8 mouse cellular contexts compared by ENCODE assay signal in genomic region chr12:108959639-108960219, GRCm38 (mm10).
DNase-seq lines count a peak whose midpoint lies in the region; ATAC-seq lines count a peak whose summit lies in the region.

No protein-coding gene starts in this region.

- no peak overlapping the region for H3K4me3 ChIP-seq in intestine, embryonic 15.5 days (replicated peaks)

- H3K36me3 ChIP-seq in intestine, embryonic 15.5 days: no peaks in the 10 kb centered on the region

- H3K27ac ChIP-seq in intestine, embryonic 15.5 days: no peak overlapping the region

- peaks cover 3% of the 10 kb centered on the region; the same call in 1 of the 2 replicates for H3K4me1 ChIP-seq in intestine, embryonic 15.5 days (replicated peaks)

- no peak overlapping the region for H3K9ac ChIP-seq in intestine, embryonic 15.5 days

- DNase-seq in cerebellum, postnatal 10 days: peak; percentile 39 to 43
- no peak for DNase-seq in cerebellum, postnatal 25 days
- DNase-seq in embryo, embryonic 9.5 days (ENCODE audit: extremely low spot score): peak; percentile 18
- peak; percentile 17 for DNase-seq in mesoderm, embryonic 11.5 days (ENCODE audit: low read depth, low spot score)
- DNase-seq in gastrocnemius, postnatal 25 days: no peak

- no peaks in the 10 kb centered on the region for H3K27me3 ChIP-seq in intestine, embryonic 15.5 days (replicated peaks)

- ATAC-seq in intestine, embryonic 15.5 days: no peak
- no peak for ATAC-seq in cerebellum, adult (ENCODE audit: insufficient number of reproducible peaks, low FRiP score, low TSS enrichment)
- ATAC-seq in activated CD4-positive, CD25-positive, alpha-beta regulatory T cell, adult 4 months: no peak

- no peaks in the 10 kb centered on the region for H3K9me3 ChIP-seq in intestine, embryonic 15.5 days

- 46% methylated on average over 12 of the region's 12 CpGs for WGBS in intestine, embryonic 15.5 days

- H3K4me2 ChIP-seq in intestine, embryonic 15.5 days (replicated peaks): peak overlapping the region; percentile 53

Comparison
In these comparisons a context has a peak if more than half of its experiments do, and no peak if none do; other contexts are left out.
1. DNase-seq: peak in cerebellum, postnatal 10 days (2 of 2), embryo, embryonic 9.5 days (single experiment) and mesoderm, embryonic 11.5 days (single experiment); none in cerebellum, postnatal 25 days (0 of 2) and gastrocnemius, postnatal 25 days (single experiment).